Mouse (Mus musculus): Measurements from ENCODE around the gene Il17rb. TPM values are rescaled to one million over a fixed set of nuclear protein-coding genes. Genes with fewer than 3 reads are reported as not detected.

Gene Il17rb
- polyA plus RNA-seq, 1 experiment from 2014 or later = 1.5 TPM

- H3K4me3 ChIP-seq = no peak overlapping the region
- no peak overlapping the region for H3K4me2 ChIP-seq (replicated peaks)
- no peak for ATAC-seq (ENCODE audit: low FRiP score, low read depth)
- 96% methylated on average over 10 of the region's 10 CpGs for WGBS
- H3K9me3 ChIP-seq = peaks cover 2% of the 10 kb centered on the region; the same call in 1 of the 2 replicates
- H3K27me3 ChIP-seq = no peaks in the 10 kb centered on the region
- peaks cover 56% of the 10 kb centered on the region for H3K36me3 ChIP-seq
- H3K4me1 ChIP-seq = peaks cover 11% of the 10 kb centered on the region
- no peak overlapping the region for H3K27ac ChIP-seq (replicated peaks)
- no peak overlapping the region for H3K9ac ChIP-seq (replicated peaks)
These were observed 28.1 kb downstream of the Il17rb start for GRCm38 (mm10) chr14:29980447-29981205.

DNA sequence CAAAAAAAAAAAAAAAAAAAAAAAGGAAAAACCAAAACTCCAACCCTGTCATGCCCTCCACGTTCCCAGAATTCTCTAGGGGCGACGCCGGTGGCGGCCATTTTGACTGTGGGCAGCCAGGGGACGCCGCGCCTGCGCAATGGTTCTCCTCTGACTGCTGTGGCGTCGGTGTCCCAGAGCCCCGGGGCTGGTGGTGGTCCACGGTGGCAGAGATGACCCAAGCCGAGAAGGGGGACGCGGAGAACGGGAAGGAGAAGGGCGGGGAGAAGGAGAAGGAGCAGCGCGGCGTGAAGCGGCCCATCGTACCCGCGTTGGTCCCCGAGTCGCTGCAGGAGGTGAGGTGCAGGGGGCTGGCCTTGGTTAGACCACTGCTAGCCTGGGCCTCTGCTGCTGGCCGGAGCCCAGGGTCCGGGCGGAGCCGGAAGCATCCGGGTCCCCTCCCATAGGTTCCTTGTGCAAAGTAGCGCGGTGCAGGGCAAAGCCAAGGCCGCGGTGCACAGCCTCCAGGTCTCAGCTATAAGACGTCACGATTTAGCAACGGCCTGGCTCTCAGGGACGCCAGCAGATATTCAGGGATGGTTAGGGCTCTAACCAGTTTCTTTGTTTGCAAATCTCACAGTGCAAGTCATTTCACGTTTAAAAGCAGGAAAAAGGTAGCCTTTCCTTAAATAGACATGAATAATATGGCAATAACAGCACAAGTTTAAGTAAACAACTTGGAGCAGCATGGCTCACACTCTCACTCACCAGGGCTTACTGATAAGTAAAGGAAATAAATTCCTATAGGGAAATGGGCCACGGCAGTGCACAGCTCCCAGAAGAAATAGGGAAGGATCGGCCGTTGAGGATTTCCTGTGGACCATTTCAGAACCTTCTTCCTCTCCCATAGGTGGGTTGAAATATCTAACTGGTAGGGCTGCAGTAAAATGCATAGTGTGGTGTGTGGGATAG lies 30.2 kb downstream of the Il17rb start, which contains the start of gene Actr8:
TSS of gene Actr8 (plus strand) at position 84 of the 951 bp plus-strand sequence.
- peak within 1 kb of the TSS; percentile 90 for H3K9ac ChIP-seq (replicated peaks)
- H3K27me3 ChIP-seq = no peaks in the 10 kb centered on the region
- peak within 1 kb of the TSS; percentile 81 for H3K4me3 ChIP-seq
- ATAC-seq (ENCODE audit: low FRiP score, low read depth) = peak; percentile 97
- H3K4me1 ChIP-seq = peaks cover 11% of the 10 kb centered on the region
- H3K4me2 ChIP-seq (replicated peaks) = peak within 1 kb of the TSS; percentile 81
- H3K27ac ChIP-seq (replicated peaks) = peak within 1 kb of the TSS; percentile 91
- H3K36me3 ChIP-seq = peaks cover 52% of the 10 kb centered on the region
- 3% methylated on average over 44 of the region's 44 CpGs for WGBS
- H3K9me3 ChIP-seq = peaks cover 2% of the 10 kb centered on the region; the same call in 1 of the 2 replicates

DNA sequence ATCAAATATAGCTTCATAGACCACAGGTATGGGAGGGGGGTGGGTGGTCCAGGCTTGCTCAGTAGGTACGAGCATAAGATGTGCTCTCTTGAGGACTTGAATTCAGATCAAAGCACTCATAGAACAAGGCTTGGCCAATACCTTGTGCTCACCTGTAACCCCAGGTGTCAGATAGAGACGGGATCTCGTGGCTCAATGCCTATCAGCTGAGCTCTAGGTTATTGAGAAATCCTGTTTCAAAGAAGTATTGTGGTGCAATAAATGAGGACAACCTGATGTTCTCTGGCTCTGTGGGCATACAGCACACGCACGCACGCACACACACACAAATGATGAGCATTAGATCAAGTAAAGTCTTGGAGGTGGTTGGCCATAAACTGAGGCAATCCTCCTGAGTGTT lies 31.8 kb downstream of the Il17rb start:
- H3K9me3 ChIP-seq = peaks cover 2% of the 10 kb centered on the region; the same call in 1 of the 2 replicates
- H3K4me2 ChIP-seq (replicated peaks) = no peak overlapping the region
- H3K27ac ChIP-seq (replicated peaks) = no peak overlapping the region
- H3K4me1 ChIP-seq = peaks cover 11% of the 10 kb centered on the region
- no peak overlapping the region for H3K9ac ChIP-seq (replicated peaks)
- H3K27me3 ChIP-seq = no peaks in the 10 kb centered on the region
- H3K36me3 ChIP-seq = peaks cover 52% of the 10 kb centered on the region
- 97% methylated on average over 6 of the region's 6 CpGs for WGBS
- no peak for ATAC-seq (ENCODE audit: low FRiP score, low read depth)
- H3K4me3 ChIP-seq = no peak overlapping the region

- Histone ChIP-seq H3K27ac (replicated peaks) (no peak overlapping the region), H3K4me3 (no peak overlapping the region), H3K27me3 (no peaks in the 10 kb centered on the region), H3K36me3 (peaks cover 41% of the 10 kb centered on the region), H3K4me2 (replicated peaks) (no peak overlapping the region), H3K4me1 (peaks cover 20% of the 10 kb centered on the region), H3K9me3 (no peaks in the 10 kb centered on the region), H3K9ac (replicated peaks) (no peak overlapping the region)
- WGBS = 91% methylated on average over 5 of the region's 5 CpGs
- ATAC-seq (ENCODE audit: low FRiP score, low read depth) = no peak
These were observed 36.7 kb downstream of the Il17rb start for GRCm38 (mm10) chr14:29971993-29972392.

DNA sequence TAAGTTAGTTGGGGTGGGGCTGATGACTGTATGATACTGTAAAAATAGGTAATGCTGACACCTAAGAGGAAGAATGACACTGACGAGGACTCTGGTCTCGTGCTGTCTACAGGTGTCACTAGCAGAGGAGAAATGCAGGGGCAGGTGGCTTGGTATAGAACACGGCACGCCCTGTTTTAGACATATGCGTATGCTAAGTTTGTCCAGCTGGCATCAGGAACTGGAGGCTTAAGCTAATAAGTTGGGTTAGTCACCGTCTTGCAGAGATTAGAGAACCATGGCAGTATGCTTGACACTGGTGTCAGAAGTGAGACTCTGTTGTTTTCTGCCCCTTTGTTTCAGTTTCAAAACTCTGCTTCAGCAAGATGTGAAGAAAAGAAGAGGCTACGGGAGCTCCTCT lies 37.2 kb downstream of the Il17rb start:
- Histone ChIP-seq H3K4me1 (peaks cover 20% of the 10 kb centered on the region), H3K36me3 (peaks cover 41% of the 10 kb centered on the region), H3K27me3 (no peaks in the 10 kb centered on the region), H3K4me3 (no peak overlapping the region), H3K4me2 (replicated peaks) (no peak overlapping the region), H3K27ac (replicated peaks) (no peak overlapping the region), H3K9me3 (no peaks in the 10 kb centered on the region), H3K9ac (replicated peaks) (no peak overlapping the region)
- ATAC-seq (ENCODE audit: low FRiP score, low read depth) = no peak
- WGBS = 94% methylated on average over 7 of the region's 7 CpGs

- Histone ChIP-seq H3K9me3 (no peaks in the 10 kb centered on the region), H3K27me3 (0 out of 2 replicates have a peak, but pooled peaks cover 3% of the 10 kb centered on the region), H3K27ac (replicated peaks) (peak within 1 kb of the TSS; percentile 81), H3K4me2 (replicated peaks) (peak within 1 kb of the TSS; percentile 78), H3K36me3 (peaks cover 22% of the 10 kb centered on the region), H3K4me1 (peaks cover 20% of the 10 kb centered on the region), H3K4me3 (peak within 1 kb of the TSS; percentile 85), H3K9ac (replicated peaks) (peak within 1 kb of the TSS; percentile 84)
- WGBS = under 1% methylated on average over 49 of the region's 49 CpGs
- peak; percentile 100 for ATAC-seq (ENCODE audit: low FRiP score, low read depth)
These were observed 40.4 kb downstream of the Il17rb start, which contains the start of gene Selenok for GRCm38 (mm10) chr14:29968075-29968821. Gene Selenok (plus strand): TSS chr14:29968308.

DNA sequence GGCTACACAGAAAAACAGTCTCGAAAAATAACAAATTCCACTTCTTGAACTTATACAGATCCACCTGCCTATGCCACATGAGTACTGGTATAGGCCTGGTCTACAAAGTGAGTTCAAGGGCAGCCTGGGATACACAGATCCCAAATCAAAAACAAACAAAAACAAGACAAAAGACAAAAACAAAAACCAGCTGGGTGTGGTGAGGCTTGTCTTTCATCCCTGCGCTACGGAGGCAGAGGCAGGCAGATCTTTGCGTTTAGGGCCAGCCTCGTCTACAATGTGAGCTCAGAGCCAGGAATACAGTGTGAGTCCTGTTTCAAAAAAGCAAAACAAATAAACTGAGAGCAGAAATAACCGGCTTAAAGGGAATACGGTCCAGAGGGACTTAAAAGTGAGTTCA lies 41.1 kb downstream of the Il17rb start:
- whole genome bisulfite sequencing = 58% methylated on average over 7 of the region's 7 CpGs
- H3K9me3 ChIP-seq = peaks cover 3% of the 10 kb centered on the region; the same call in 1 of the 2 replicates
- H3K9ac ChIP-seq (replicated peaks) = peak overlapping the region; percentile 44; the same call in 1 of the 2 replicates
- H3K4me1 ChIP-seq = peaks cover 20% of the 10 kb centered on the region
- no peak; the same call in 1 of the 2 replicates for ATAC-seq (ENCODE audit: low FRiP score, low read depth)
- H3K4me2 ChIP-seq (replicated peaks) = peak overlapping the region; percentile 78
- peak overlapping the region; percentile 85 for H3K4me3 ChIP-seq
- peaks cover 15% of the 10 kb centered on the region for H3K36me3 ChIP-seq
- H3K27ac ChIP-seq (replicated peaks) = peak overlapping the region; percentile 46; the same call in 1 of the 2 replicates
- H3K27me3 ChIP-seq = 0 out of 2 replicates have a peak, but pooled peaks cover 3% of the 10 kb centered on the region

DNA sequence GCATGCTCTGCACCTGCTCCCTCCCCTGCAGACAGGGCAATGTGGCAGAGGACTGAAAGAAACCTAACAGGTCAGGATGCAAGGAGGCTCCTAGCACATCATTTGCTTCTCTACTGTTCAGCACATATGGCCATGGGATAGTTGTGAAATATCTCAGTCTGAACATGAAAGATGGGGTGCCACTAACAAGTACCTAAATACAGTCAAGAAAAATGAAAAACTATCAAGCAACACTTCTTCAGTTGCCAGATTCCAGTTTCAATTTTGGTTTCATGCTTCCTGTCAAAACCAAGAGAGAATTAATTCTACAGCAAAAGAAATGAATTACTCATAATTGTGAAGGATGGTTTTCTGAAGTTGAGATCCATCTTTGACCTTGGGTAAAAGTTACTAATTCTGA lies 51.3 kb downstream of the Il17rb start:
- H3K9me3 ChIP-seq = no peaks in the 10 kb centered on the region
- no peaks in the 10 kb centered on the region for H3K4me1 ChIP-seq
- no peaks in the 10 kb centered on the region for H3K36me3 ChIP-seq
- H3K4me2 ChIP-seq (replicated peaks) = no peak overlapping the region
- no peaks in the 10 kb centered on the region for H3K27me3 ChIP-seq
- no peak overlapping the region for H3K4me3 ChIP-seq
- H3K9ac ChIP-seq (replicated peaks) = no peak overlapping the region
- ATAC-seq (ENCODE audit: low FRiP score, low read depth) = no peak
- H3K27ac ChIP-seq (replicated peaks) = no peak overlapping the region

- 84% methylated on average over 4 of the region's 4 CpGs for whole genome bisulfite sequencing
- Histone ChIP-seq H3K9ac (replicated peaks) (no peak overlapping the region), H3K27me3 (no peaks in the 10 kb centered on the region), H3K9me3 (no peaks in the 10 kb centered on the region), H3K4me1 (no peaks in the 10 kb centered on the region), H3K4me3 (no peak overlapping the region), H3K4me2 (replicated peaks) (no peak overlapping the region), H3K27ac (replicated peaks) (no peak overlapping the region), H3K36me3 (no peaks in the 10 kb centered on the region)
- ATAC-seq (ENCODE audit: low FRiP score, low read depth) = no peak
These were observed 57.9 kb downstream of the Il17rb start for GRCm38 (mm10) chr14:29950805-29951204.

DNA sequence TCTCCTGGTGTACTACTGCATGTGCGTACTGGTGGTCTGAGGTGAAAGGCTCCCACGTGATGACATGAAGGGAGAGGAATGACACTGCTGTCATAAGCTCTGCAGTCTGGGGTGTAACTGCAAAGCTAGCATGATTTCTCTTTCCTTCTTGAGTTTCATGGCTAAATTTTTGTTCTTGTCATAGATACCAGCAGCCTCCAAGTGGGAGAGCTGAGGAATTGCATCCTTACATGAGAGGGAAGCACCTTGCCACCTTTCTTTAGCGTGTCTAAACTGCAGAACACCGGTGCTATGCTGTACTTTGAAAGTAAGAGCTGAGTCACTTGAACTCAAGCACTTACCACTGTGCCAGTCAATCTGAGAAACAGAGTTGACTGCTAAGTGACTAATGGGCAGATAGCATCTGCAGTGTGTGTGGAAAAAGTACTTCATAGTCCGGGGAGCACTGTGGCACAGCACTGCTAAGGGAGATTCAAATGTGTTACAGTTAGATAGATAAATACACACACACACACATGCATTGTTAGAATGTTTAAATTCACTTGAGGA lies 61.9 kb downstream of the Il17rb start:
- no peak overlapping the region for H3K4me3 ChIP-seq
- no peak for ATAC-seq (ENCODE audit: low FRiP score, low read depth)
- H3K9ac ChIP-seq (replicated peaks) = no peak overlapping the region
- H3K9me3 ChIP-seq = no peaks in the 10 kb centered on the region
- 81% methylated on average over 5 of the region's 5 CpGs for WGBS
- H3K36me3 ChIP-seq = no peaks in the 10 kb centered on the region
- no peak overlapping the region for H3K4me2 ChIP-seq (replicated peaks)
- H3K27ac ChIP-seq (replicated peaks) = no peak overlapping the region
- peaks cover 7% of the 10 kb centered on the region for H3K27me3 ChIP-seq
- no peaks in the 10 kb centered on the region for H3K4me1 ChIP-seq
